Mouse (Mus musculus) bone marrow, adult 2 months (tissue): ENCODE data around the gene Fnbp1.

Experiments
- CTCF ChIP-seq: fragments of 200-500 bp; IDR thresholded peaks from 2 replicates; pipeline ENCODE4 v1.5.1; 2011; ENCODE audit warnings: low read length, control low read depth; ENCODE audit not compliant: control insufficient read depth, insufficient read depth
- POLR2A ChIP-seq: fragments of 200-500 bp; IDR thresholded peaks from 2 replicates; pipeline ENCODE4 v1.6.1; 2011; ENCODE audit warnings: low read depth, mild to moderate bottlenecking, control low read depth, low read length, borderline replicate concordance; ENCODE audit not compliant: control insufficient read depth

DNA sequence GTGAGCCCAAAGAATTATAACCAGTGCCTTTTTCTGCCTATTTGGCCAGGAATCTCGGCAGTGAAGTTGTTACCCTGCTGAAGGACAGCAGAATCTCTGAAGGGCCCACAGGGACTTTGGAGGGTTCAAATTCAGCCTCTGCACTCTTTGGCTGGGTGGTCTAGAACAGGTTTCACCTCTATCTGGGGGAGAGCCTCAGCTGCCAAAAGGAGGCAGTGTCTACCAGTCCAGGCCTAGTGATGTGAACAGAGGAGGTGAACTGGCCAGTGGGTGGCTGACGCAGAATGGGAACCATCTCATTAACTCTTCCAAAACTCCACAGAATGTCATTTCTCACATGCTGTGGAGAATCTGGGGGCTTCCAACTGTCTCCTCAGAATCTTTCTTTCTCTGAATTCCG is 697 bp upstream of the Fnbp1 start:
- TF ChIP-seq CTCF = peak; percentile 62
- TF ChIP-seq POLR2A = no peak
